Mouse (Mus musculus) liver, adult 10 weeks (tissue): ENCODE measurements around the gene Taf1b. TPM values are rescaled to one million over a fixed set of nuclear protein-coding genes. Genes with fewer than 3 reads are reported as not detected.

Experiments used
- polyA plus RNA-seq: library from polyadenylated mRNA; stranded (reverse); fragments of 350-450 nt; fragmentation: Illumina TruSeq; extraction: RNeasy Lipid Tissue Mini Kit (QIAGEN cat#74804); gene quantifications from one replicate; pipeline ENCODE4 v1.2.3, GENCODE M21; 2014; ENCODE audit warnings: low read depth, low replicate concordance

Taf1b gene
- polyA plus RNA-seq, result 9.9 TPM

GRCm38 (mm10) chr12:24498150-24498840 lies at the start of gene Taf1b:
Gene Taf1b (plus strand): TSS chr12:24498359.

DNA sequence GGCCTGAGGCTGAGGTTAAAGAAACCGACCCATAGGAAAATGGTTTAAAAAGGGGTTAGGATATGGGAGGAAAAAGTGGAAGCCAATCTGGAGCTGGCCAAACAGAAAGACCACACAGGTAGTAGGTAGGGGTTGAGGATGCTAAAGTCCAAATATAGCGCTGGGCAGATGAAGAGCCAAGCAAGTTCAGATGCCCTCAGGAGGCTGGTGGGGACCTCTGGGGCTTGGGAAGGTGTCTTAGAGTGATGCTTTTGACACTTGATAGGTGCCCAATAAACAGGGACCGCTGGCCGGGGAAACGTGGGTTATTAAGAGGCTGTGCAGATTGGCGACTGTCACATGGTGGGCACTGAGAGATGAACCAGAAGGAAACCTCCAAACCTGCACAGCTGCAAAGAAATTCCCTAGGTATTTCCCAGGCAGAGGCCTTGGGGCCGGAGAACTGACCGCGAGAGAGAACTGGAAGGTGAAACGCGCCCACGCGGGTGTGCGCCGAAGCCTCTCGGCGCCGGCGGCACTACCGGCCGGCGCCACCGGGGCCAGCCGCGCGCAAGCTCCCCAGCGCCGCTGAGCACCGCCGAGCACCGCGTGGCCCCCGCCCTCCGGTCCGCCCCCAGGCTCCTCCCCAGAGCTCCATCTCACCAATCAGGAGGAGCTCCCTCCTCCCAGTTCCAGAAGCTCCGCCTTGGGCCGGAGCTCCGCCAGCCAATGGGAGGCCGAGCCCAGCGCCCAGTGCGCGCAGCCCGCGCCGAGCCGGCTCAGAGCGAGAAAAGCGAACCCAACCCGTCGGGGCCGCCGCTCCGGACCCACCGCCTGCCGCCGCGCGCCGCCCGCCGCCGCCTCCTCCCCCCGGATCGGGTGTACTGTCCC lies 73.6 kb downstream of the Taf1b start, which contains the start of gene Grhl1:
Gene Grhl1, plus strand, starts transcription at position 761 of the 870 bp plus-strand sequence.

Other genes starting within 250 kb of the Taf1b start
- 0.98 TPM for gene Grhl1, start 73.9 kb downstream of the Taf1b start, polyA plus RNA-seq
- gene Klf11, start 152.9 kb downstream of the Taf1b start, polyA plus RNA-seq, result 7.6 TPM
- gene Cys1, start 183.5 kb downstream of the Taf1b start, polyA plus RNA-seq, result 1.5 TPM
- 2.5 TPM for gene Rrm2, start 209.9 kb downstream of the Taf1b start, polyA plus RNA-seq